Mouse (Mus musculus) CH12.LX (cell line): Measurements from ENCODE around the gene Kirrel2.

Source experiments
- CHD1 ChIP-seq: IDR thresholded peaks from 2 replicates; pipeline ENCODE4 v1.6.1; 2012; ENCODE audit warnings: low read depth, low read length, improper control_type of control experiment, inconsistent platforms
- CTCF ChIP-seq, 2 experiments: IDR thresholded peaks in 1 of 2; conservative IDR thresholded peaks in 1 of 2; 2 replicates each; pipeline ENCODE4 v1.5.1; 2011 to 2012; ENCODE audit warnings: low read depth in 2 of 2, low read length in 2 of 2, improper control_type of control experiment in 1 of 2, inconsistent platforms in 1 of 2, mild to moderate bottlenecking in 1 of 2, moderate library complexity in 1 of 2
- ETS1 ChIP-seq: conservative IDR thresholded peaks from 2 replicates; pipeline ENCODE4 v1.6.1; 2012; ENCODE audit warnings: low read depth, mild to moderate bottlenecking, inconsistent platforms, low read length, improper control_type of control experiment, moderate library complexity
- GABPA ChIP-seq: IDR thresholded peaks from 2 replicates; pipeline ENCODE4 v1.6.1; 2012; ENCODE audit warnings: low read depth, low read length, improper control_type of control experiment, inconsistent platforms; ENCODE audit not compliant: insufficient replicate concordance
- JUND ChIP-seq: conservative IDR thresholded peaks from 2 replicates; pipeline ENCODE4 v1.6.1; 2011; ENCODE audit warnings: low read depth, low read length, improper control_type of control experiment
- NRF1 ChIP-seq: IDR thresholded peaks from 2 replicates; pipeline ENCODE4 v1.6.1; 2014; ENCODE audit warnings: low read depth, mild to moderate bottlenecking, inconsistent platforms, low read length, improper control_type of control experiment, moderate library complexity
- USF1 ChIP-seq: IDR thresholded peaks from 2 replicates; pipeline ENCODE4 v1.6.1; 2014; ENCODE audit warnings: low read depth, mild to moderate bottlenecking, inconsistent platforms, low read length, improper control_type of control experiment
- ZKSCAN1 ChIP-seq: IDR thresholded peaks from 2 replicates; pipeline ENCODE4 v1.6.1; 2012; ENCODE audit warnings: low read depth, inconsistent platforms, low read length, improper control_type of control experiment, borderline replicate concordance

GRCm38 (mm10) chr7:30453766-30454165 is 3.7 kb downstream of the Kirrel2 start:
- TF ChIP-seq ZKSCAN1 (no peak), CHD1 (no peak), NRF1 (no peak), USF1 (no peak), ETS1 (no peak), GABPA (no peak), CTCF (conservative IDR thresholded peaks at IDR 0.05 in 1 of 2, IDR thresholded peaks at IDR 0.05 in 1 of 2; ENCODE audit: low read depth in 2 of 2, low read length in 2 of 2) (no peak), JUND (no peak)
